19 mouse cellular contexts compared by ENCODE assay signal in genomic region chr14:20831915-20832314, GRCm38 (mm10).
"Had no signal": no experiment of that assay in that cellular context is flagged by ENCODE, and none has a peak within 500 bp of the region (broad histone marks: within the 10 kb centered on the region; RNA-seq: fewer than 3 reads in every experiment).

No protein-coding gene starts in this region.

- H3K27ac ChIP-seq: kidney, embryonic 15.5 days; limb, embryonic 12.5 days; limb, embryonic 15.5 days; liver, embryonic 14.5 days; midbrain, embryonic 10.5 days; midbrain, embryonic 13.5 days; neural tube, embryonic 13.5 days; stomach, embryonic 15.5 days had no signal

- H3K4me2 ChIP-seq: kidney, embryonic 15.5 days; limb, embryonic 12.5 days; limb, embryonic 15.5 days; liver, embryonic 11.5 days; lung, embryonic 14.5 days; midbrain, embryonic 13.5 days; neural tube, embryonic 13.5 days; stomach, embryonic 15.5 days had no signal

- H3K36me3 ChIP-seq: kidney, embryonic 15.5 days; limb, embryonic 12.5 days; limb, embryonic 15.5 days; midbrain, embryonic 10.5 days; midbrain, embryonic 13.5 days; neural tube, embryonic 13.5 days; stomach, embryonic 15.5 days had no signal

- ATAC-seq: intestine, postnatal 0 days; liver, postnatal 0 days; midbrain, embryonic 13.5 days had no signal

- H3K27me3 ChIP-seq: limb, embryonic 12.5 days; limb, embryonic 15.5 days; neural tube, embryonic 13.5 days; stomach, embryonic 15.5 days had no signal

- H3K4me3 ChIP-seq: kidney, embryonic 15.5 days; limb, embryonic 12.5 days; limb, embryonic 15.5 days; megakaryocyte, embryonic 14.5 days; midbrain, embryonic 10.5 days; midbrain, embryonic 13.5 days; neural tube, embryonic 13.5 days; stomach, embryonic 15.5 days had no signal

- H3K9me3 ChIP-seq: kidney, embryonic 15.5 days; limb, embryonic 12.5 days; limb, embryonic 15.5 days; megakaryocyte, embryonic 14.5 days; midbrain, embryonic 10.5 days; midbrain, embryonic 13.5 days; neural tube, embryonic 13.5 days; stomach, embryonic 15.5 days had no signal

- H3K9ac ChIP-seq: kidney, embryonic 15.5 days; limb, embryonic 12.5 days; limb, embryonic 15.5 days; liver, embryonic 14.5 days; liver, postnatal 0 days; lung, embryonic 14.5 days; midbrain, embryonic 13.5 days; neural tube, embryonic 13.5 days; stomach, embryonic 15.5 days had no signal

- DNase-seq: kidney, adult 2 months; liver, postnatal 0 days; lung, embryonic 14.5 days; retina, postnatal 1 day; right cerebral cortex, postnatal 25 days; spleen, adult 18-20 months; thymus, adult 18-20 months; thymus, postnatal 36 days had no signal
